Mouse (Mus musculus): ENCODE data around the gene Rbak. TPM values are rescaled to one million over a fixed set of nuclear protein-coding genes. Genes with fewer than 3 reads are reported as not detected.
"Not testable (repeated sequence)": the region's sequence is repeated elsewhere in the genome, so short reads cannot be mapped to it uniquely, and the experiment has no call there.

The Rbak gene
- polyA plus RNA-seq, 1 experiment from 2014 or later = 15.4 TPM

DNA sequence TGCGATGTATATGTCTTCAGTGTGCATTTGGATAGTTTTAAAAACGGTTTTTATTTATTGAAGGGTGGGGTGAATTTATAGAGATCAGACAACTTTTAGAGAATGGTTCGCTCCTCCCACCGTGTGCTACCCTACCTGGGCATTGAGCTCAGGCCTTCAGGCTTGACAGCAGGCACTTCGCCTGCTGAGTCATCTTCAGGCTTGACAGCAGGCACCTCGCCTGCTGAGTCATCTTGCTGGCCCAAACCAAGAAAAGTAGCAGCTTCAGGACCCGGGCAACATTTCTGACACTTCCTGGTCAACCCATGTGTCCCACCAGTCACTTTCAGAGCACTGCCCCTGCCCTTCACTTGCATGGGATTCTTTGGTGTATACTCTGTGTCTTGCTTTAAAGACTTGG is 45.5 kb downstream of the Rbak start:
- ATAC-seq (ENCODE audit: insufficient number of reproducible peaks, low FRiP score, low TSS enrichment, low read depth) = no peak
- WGBS = 85% methylated on average over 7 of the region's 7 CpGs
- no peaks in the 10 kb centered on the region for H3K4me1 ChIP-seq
- H3K9ac ChIP-seq = no peak overlapping the region
- no peak overlapping the region for H3K27ac ChIP-seq (replicated peaks)
- no peak overlapping the region for H3K4me2 ChIP-seq (replicated peaks)
- H3K9me3 ChIP-seq (replicated peaks) = no peaks in the 10 kb centered on the region
- no peak overlapping the region for H3K4me3 ChIP-seq (replicated peaks)
- no peaks in the 10 kb centered on the region for H3K36me3 ChIP-seq
- H3K27me3 ChIP-seq = no peaks in the 10 kb centered on the region

DNA sequence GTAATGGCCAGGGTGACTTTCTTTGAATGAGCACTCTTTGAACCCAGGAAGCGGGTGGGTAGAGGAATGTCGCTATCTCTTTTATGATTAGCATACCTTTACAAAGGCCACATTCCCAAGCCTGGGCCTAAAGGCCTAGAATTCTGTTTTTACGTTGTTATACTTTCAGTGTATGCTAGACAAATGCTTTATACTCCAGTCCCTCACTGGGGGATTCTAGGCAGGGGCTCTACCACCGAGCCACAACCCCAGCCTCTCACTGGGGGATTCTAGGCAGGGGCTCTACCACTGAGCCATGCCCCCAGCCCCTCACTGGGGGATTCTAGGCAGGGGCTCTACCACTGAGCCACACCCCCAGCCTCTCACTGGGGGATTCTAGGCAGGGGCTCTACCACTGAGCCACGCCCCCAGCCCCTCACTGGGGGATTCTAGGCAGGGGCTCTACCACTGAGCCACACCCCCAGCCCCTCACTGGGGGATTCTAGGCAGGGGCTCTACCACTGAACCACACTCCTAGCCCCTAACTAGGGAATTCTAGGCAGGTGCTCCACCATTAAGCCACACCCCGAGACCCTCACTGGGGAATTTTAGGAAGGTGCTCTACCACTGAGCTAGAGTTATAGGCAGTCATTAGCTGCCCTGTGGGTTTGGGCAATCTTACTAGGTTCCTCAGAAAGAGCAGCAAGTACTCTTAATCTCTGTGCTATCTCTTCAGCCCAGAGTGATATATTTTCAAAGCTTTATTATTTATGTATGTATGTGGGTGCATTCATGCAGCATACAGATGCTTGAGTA is 46.2 kb downstream of the Rbak start:
- ATAC-seq (ENCODE audit: insufficient number of reproducible peaks, low FRiP score, low TSS enrichment, low read depth) = not testable (repeated sequence)

DNA sequence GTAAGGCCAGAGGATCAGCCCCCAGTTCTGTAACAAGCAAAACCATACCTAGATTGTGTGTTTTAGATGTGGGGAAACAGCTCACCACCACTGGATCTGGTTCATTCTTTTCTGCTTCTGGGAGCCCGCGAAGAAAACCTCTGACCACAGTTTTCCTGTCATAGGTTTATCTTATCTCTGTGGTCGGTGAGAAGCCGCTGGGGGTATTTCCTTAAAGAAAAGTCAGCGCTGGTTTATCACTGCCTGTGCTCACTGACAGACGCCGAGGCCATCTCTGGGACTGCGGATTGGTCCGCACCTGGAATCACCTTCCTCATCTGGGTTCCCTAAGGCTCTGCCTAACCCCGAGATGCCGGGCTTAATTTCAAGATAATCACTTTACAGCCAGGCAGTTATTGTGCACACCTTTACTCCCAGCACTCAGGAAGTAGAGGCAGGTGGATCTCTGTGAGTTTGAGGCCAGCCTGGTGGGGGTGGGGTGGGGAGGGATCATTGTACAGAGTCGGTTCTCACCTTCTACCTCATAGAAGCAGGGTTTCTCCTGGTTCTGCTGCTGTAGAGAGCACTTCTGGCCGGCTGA is 47.5 kb downstream of the Rbak start:
- H3K9me3 ChIP-seq (replicated peaks) = no peaks in the 10 kb centered on the region
- H3K9ac ChIP-seq = no peak overlapping the region
- WGBS = 75% methylated on average over 13 of the region's 13 CpGs
- H3K4me3 ChIP-seq (replicated peaks) = no peak overlapping the region
- no peak for ATAC-seq (ENCODE audit: insufficient number of reproducible peaks, low FRiP score, low TSS enrichment, low read depth)
- H3K36me3 ChIP-seq = no peaks in the 10 kb centered on the region
- H3K27ac ChIP-seq (replicated peaks) = no peak overlapping the region
- no peaks in the 10 kb centered on the region for H3K27me3 ChIP-seq
- H3K4me1 ChIP-seq = no peaks in the 10 kb centered on the region
- H3K4me2 ChIP-seq (replicated peaks) = no peak overlapping the region

More for the DNA sequence above, 46.2 kb downstream of the Rbak start:
- H3K4me2 ChIP-seq (replicated peaks); H3K9ac ChIP-seq; H3K36me3 ChIP-seq; H3K27ac ChIP-seq (replicated peaks); H3K4me1 ChIP-seq; H3K4me3 ChIP-seq (replicated peaks); H3K9me3 ChIP-seq (replicated peaks); H3K27me3 ChIP-seq: not testable (repeated sequence)
- WGBS = 84% methylated on average over 4 of the region's 6 CpGs

DNA sequence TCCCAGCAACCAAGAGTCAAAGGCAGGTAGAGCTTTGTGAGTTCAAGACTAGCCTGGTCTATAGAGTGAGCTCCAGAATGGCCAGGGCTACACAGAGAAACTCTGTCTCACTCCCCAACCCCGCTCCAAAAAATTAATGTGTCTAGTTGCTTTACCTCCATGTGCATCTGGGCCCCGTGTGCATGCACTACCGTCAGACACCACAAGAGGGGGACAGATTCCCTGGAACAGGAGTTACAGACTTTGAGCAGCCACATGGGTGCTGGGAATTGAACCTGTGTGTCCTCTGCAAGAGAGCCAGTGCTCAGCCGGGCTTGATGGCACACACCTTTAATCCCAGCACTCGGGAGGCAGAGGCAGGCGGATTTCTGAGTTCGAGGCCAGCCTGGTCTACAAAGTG is 50.2 kb downstream of the Rbak start:
- H3K9ac ChIP-seq = no peak overlapping the region
- no peaks in the 10 kb centered on the region for H3K4me1 ChIP-seq
- 89% methylated on average over 7 of the region's 7 CpGs for WGBS
- no peaks in the 10 kb centered on the region for H3K27me3 ChIP-seq
- no peak for ATAC-seq (ENCODE audit: insufficient number of reproducible peaks, low FRiP score, low TSS enrichment, low read depth)
- no peaks in the 10 kb centered on the region for H3K9me3 ChIP-seq (replicated peaks)
- H3K36me3 ChIP-seq = no peaks in the 10 kb centered on the region
- H3K27ac ChIP-seq (replicated peaks) = no peak overlapping the region
- H3K4me2 ChIP-seq (replicated peaks) = no peak overlapping the region
- no peak overlapping the region for H3K4me3 ChIP-seq (replicated peaks)

DNA sequence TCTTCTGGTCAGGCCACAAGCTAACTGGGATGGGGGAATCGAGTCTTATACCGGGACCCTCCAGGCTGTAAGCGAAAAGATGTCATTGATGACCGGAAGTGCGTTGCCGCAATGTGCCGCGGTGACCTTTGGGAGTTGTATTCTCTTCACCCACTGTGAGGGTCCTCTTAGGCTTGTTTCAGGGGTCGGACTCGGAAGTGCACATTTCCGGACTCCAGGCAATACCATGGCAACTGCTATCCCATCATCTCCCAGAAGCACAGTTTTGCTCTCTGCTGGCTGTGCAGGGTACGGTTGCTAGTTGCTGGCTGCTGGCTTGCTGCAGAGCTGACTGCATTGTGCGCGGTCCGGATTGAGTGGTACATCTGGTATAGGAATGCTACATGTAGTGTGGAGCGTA is 51.5 kb downstream of the Rbak start:
- H3K4me3 ChIP-seq (replicated peaks) = no peak overlapping the region
- 90% methylated on average over 16 of the region's 16 CpGs for WGBS
- no peaks in the 10 kb centered on the region for H3K9me3 ChIP-seq (replicated peaks)
- H3K9ac ChIP-seq = no peak overlapping the region
- no peaks in the 10 kb centered on the region for H3K27me3 ChIP-seq
- H3K27ac ChIP-seq (replicated peaks) = no peak overlapping the region
- no peak for ATAC-seq (ENCODE audit: insufficient number of reproducible peaks, low FRiP score, low TSS enrichment, low read depth)
- H3K4me2 ChIP-seq (replicated peaks) = no peak overlapping the region
- H3K36me3 ChIP-seq = no peaks in the 10 kb centered on the region
- H3K4me1 ChIP-seq = no peaks in the 10 kb centered on the region

DNA sequence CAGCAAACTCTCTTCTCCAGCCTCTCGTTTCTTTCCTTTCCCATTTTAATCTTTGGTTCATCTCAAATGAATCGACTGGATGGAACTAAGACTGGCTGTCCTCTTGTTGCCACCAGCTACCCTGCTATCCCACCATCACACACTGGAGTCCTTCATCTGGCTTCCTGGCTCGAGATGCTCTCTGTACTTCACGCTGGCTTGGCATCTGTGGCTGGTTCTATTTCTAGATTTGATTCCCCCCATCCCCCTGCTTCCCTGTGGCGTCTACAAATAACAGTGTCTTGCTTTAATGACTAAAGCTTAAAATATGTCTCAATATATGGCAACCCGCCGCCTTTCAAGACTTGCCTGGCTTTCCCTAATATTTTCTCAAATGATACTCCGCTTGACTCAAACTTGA is 52.7 kb downstream of the Rbak start:
- no peaks in the 10 kb centered on the region for H3K4me1 ChIP-seq
- H3K4me3 ChIP-seq (replicated peaks) = no peak overlapping the region
- H3K9me3 ChIP-seq (replicated peaks) = no peaks in the 10 kb centered on the region
- no peak overlapping the region for H3K27ac ChIP-seq (replicated peaks)
- ATAC-seq (ENCODE audit: insufficient number of reproducible peaks, low FRiP score, low TSS enrichment, low read depth) = no peak
- H3K4me2 ChIP-seq (replicated peaks) = no peak overlapping the region
- H3K27me3 ChIP-seq = no peaks in the 10 kb centered on the region
- no peaks in the 10 kb centered on the region for H3K36me3 ChIP-seq
- 72% methylated on average over 8 of the region's 8 CpGs for WGBS
- no peak overlapping the region for H3K9ac ChIP-seq

DNA sequence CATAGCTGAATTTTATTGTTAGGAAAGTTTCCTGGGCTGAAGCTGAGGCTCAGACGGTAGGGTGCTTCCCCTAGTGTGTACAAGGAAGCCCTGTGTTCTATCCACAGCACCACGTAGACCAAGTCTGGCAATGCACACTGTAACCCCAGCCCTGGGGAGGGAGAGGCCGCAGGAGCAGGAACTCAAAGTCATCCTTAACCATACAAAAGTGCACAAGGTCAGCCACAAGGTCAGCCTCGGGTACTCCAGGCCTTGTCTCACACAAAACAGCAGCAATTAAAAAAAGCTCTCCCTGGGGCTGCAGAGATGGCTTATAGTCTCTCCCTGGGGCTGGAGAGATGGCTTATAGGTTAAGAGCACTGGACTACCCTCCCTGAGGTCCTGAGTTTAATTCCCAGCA is 53.7 kb downstream of the Rbak start:
- Histone ChIP-seq H3K4me2 (replicated peaks) (no peak overlapping the region), H3K9me3 (replicated peaks) (no peaks in the 10 kb centered on the region), H3K27ac (replicated peaks) (no peak overlapping the region), H3K4me3 (replicated peaks) (no peak overlapping the region), H3K9ac (no peak overlapping the region), H3K4me1 (no peaks in the 10 kb centered on the region), H3K36me3 (no peaks in the 10 kb centered on the region), H3K27me3 (no peaks in the 10 kb centered on the region)
- ATAC-seq (ENCODE audit: insufficient number of reproducible peaks, low FRiP score, low TSS enrichment, low read depth) = no peak
- 61% methylated on average over 4 of the region's 4 CpGs for WGBS

DNA sequence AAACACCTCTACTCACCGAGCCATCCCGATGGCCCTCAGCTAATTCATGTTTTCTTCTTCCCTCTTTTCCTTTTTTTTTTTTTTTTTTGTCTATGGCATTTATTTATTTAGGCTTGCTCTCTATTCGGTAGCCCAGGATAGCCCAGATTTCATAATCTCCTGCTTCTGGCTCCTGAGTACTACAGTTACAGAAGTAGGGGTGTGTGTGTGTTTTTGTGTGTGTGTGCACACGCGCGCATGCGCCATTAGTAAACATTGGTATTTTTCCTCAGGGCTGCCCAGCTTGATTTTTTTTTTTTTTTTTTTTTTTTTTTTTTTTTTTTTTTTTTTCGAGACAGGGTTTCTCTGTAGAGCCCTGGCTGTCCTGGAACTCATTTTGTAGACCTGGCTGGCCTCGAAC is 54.5 kb downstream of the Rbak start:
- Histone ChIP-seq H3K4me1 (no peaks in the 10 kb centered on the region), H3K36me3 (no peaks in the 10 kb centered on the region), H3K27ac (replicated peaks) (no peak overlapping the region), H3K9me3 (replicated peaks) (no peaks in the 10 kb centered on the region), H3K4me2 (replicated peaks) (no peak overlapping the region), H3K4me3 (replicated peaks) (no peak overlapping the region), H3K27me3 (no peaks in the 10 kb centered on the region), H3K9ac (no peak overlapping the region)
- ATAC-seq (ENCODE audit: insufficient number of reproducible peaks, low FRiP score, low TSS enrichment, low read depth) = no peak
- WGBS = 91% methylated on average over 9 of the region's 9 CpGs

DNA sequence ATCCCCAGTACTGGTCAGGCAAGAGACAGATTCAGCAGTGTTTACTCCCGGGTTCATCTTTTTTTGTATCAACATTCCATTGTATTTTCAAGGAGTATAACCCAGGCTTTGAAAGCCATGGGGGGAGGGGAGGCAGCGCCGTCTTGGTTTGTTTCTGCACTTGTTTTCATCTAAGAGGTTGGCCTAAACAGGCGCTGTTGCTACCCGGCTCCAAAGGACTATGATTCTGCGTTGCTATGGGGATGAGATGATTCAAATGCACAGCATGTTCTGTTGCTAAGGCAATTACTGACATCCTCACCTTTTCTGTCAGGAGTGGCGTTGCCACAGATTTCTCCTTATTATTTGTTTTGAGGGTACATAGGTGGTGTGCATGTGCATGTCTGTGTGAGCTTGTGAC is 55.0 kb downstream of the Rbak start:
- no peak for ATAC-seq (ENCODE audit: insufficient number of reproducible peaks, low FRiP score, low TSS enrichment, low read depth)
- no peaks in the 10 kb centered on the region for H3K36me3 ChIP-seq
- H3K4me1 ChIP-seq = no peaks in the 10 kb centered on the region
- 64% methylated on average over 7 of the region's 7 CpGs for WGBS
- no peak overlapping the region for H3K4me2 ChIP-seq (replicated peaks)
- no peak overlapping the region for H3K4me3 ChIP-seq (replicated peaks)
- no peak overlapping the region for H3K9ac ChIP-seq
- H3K9me3 ChIP-seq (replicated peaks) = no peaks in the 10 kb centered on the region
- no peak overlapping the region for H3K27ac ChIP-seq (replicated peaks)
- H3K27me3 ChIP-seq = no peaks in the 10 kb centered on the region

DNA sequence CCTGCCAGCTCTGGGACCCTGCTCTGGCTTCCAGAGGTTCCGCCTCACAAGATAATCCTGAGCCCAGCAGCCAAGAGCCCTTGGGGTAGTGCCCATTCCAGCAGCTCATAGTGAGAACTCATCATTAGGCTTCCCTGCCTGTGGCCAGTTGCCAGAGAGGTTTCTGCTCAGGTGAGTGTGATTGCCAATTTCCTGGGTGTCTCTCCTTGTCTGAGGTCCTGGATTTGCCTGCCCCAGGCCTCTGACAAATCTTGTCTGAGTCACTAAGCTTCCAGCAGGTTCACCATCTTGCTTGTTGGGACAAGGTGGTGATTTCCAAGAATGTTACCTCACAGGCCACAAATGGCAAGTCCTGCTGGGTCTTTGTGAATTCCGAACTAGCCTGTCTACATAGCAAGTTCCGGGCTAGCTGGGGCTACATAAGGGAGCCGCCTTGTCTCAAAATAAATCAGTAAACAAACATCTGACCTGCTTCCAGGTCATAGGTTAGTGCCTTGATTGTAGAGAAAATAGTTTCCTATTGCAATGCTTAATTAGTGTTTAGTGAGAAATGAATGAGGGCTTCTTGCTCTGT is 55.7 kb downstream of the Rbak start:
- no peak overlapping the region for H3K4me3 ChIP-seq (replicated peaks)
- H3K27ac ChIP-seq (replicated peaks) = no peak overlapping the region
- no peaks in the 10 kb centered on the region for H3K9me3 ChIP-seq (replicated peaks)
- no peaks in the 10 kb centered on the region for H3K27me3 ChIP-seq
- H3K4me1 ChIP-seq = no peaks in the 10 kb centered on the region
- 68% methylated on average over 4 of the region's 4 CpGs for WGBS
- H3K4me2 ChIP-seq (replicated peaks) = no peak overlapping the region
- no peak for ATAC-seq (ENCODE audit: insufficient number of reproducible peaks, low FRiP score, low TSS enrichment, low read depth)
- no peak overlapping the region for H3K9ac ChIP-seq
- H3K36me3 ChIP-seq = no peaks in the 10 kb centered on the region

DNA sequence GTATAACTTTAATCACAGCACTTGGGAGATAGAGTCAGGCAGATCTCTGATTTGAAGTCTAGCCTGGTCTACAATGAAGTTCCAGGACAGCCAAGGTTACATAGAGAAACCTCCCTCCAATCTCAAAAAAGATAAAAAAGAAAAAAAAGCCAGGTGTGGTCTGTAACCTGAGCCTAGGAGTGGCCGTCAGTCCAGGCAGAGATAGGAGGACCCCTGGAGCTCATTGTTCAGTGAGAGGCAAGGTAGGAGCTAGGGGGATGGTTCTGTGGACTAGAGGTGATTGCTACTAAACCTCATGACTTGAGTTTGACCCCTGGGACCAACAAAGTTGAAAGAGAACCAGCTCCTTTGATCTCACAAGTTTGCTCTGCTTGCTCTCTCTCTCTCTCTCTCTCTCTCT is 57.9 kb downstream of the Rbak start:
- no peaks in the 10 kb centered on the region for H3K36me3 ChIP-seq
- no peak overlapping the region for H3K9ac ChIP-seq
- no peaks in the 10 kb centered on the region for H3K9me3 ChIP-seq (replicated peaks)
- no peak overlapping the region for H3K4me2 ChIP-seq (replicated peaks)
- no peak overlapping the region for H3K27ac ChIP-seq (replicated peaks)
- no peaks in the 10 kb centered on the region for H3K27me3 ChIP-seq
- no peak overlapping the region for H3K4me3 ChIP-seq (replicated peaks)
- no peaks in the 10 kb centered on the region for H3K4me1 ChIP-seq
- no peak for ATAC-seq (ENCODE audit: insufficient number of reproducible peaks, low FRiP score, low TSS enrichment, low read depth)
- 21% methylated on average over 1 of the region's 1 CpGs for WGBS
